Mouse (Mus musculus) layer of hippocampus, postnatal 36 days (tissue): Measurements from ENCODE around the gene Timeless. TPM values are rescaled to one million over a fixed set of nuclear protein-coding genes. Genes with fewer than 3 reads are reported as not detected.
"Not testable (repeated sequence)": the region's sequence is repeated elsewhere in the genome, so short reads cannot be mapped to it uniquely, and the experiment has no call there.

Experiments
- DNase-seq, 2 experiments: peaks; one replicate each; pipeline ENCODE4 v3.0.0; 2022
- total RNA-seq, 2 experiments: library from RNA; stranded (reverse); gene quantifications; 2 replicates each; pipeline ENCODE4 v1.2.3; 2021

The Timeless gene
- total RNA-seq, 2 experiments from 2014 or later = 7.8 to 8.4 TPM

DNA sequence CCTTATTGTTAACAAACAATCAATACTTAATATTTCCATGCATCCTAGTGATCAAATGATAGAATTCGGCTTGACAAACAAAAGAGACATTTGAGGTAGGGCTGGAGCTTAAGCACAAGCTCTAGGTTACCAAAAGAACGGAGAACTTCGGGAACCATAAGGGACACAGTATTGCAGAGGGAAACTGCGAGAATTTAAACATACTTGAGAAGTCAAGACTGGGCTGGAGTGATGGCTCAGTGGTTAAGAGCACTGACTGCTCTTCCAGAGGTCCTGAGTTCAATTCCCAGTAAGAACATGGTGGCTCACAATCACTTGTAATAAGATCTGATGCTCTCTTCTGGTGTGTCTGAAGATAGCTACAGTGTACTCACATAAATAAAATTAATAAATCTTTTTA lies 17.8 kb upstream of the Timeless start:
- not testable (repeated sequence) for DNase-seq

DNA sequence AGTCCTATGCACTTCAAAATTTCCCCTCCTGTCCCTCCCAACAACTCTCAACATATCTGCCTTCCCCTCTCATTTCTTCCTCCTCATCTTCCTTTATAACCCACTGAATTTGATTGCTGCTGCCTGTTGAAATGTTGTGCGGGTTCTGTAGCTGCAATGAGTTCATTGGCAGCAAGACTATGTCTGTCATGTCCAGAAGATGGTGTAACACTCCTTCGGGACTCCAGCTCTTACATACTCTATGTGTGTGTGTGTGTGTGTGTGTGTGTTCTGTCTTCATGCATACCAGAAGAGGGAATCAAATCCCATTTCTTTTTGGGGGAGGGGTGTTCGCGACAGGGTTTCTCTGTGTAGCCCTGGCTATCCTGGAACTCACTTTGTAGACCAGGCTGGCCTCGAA lies 16.9 kb upstream of the Timeless start:
- DNase-seq = no peak

DNA sequence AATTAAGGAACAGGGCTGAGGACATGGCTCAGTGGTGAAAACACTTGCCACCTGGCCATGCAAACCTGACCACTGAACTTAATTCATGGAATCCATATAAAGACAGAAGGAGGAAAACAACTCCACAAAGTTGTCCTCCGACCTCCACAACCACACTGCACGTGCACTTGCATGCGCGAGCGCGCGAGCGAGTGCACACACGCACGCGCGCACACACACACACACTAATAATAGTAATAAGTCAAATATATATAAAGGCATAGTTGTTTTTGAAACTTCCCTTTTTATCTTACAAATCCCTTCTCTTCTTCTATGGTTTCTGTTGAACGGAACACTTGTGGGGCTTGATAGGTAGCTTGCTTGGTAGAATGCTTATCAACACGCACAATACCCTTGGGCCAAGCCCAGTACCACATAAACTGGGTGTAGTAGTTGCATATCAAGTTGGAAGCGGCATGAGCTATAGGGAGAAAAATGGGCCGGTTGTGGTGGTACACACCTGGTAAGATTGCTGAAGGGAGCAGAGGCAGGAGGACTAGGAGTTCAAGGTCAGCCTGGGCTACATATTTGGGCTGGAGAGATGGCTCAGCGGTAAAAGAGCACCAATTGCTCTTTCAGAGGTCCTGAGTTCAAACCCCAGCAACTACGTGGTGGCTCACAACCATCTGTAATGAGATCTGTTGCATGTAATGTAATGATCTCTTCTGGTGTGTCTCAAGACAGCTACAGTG lies 13.3 kb upstream of the Timeless start:
- DNase-seq = no peak

DNA sequence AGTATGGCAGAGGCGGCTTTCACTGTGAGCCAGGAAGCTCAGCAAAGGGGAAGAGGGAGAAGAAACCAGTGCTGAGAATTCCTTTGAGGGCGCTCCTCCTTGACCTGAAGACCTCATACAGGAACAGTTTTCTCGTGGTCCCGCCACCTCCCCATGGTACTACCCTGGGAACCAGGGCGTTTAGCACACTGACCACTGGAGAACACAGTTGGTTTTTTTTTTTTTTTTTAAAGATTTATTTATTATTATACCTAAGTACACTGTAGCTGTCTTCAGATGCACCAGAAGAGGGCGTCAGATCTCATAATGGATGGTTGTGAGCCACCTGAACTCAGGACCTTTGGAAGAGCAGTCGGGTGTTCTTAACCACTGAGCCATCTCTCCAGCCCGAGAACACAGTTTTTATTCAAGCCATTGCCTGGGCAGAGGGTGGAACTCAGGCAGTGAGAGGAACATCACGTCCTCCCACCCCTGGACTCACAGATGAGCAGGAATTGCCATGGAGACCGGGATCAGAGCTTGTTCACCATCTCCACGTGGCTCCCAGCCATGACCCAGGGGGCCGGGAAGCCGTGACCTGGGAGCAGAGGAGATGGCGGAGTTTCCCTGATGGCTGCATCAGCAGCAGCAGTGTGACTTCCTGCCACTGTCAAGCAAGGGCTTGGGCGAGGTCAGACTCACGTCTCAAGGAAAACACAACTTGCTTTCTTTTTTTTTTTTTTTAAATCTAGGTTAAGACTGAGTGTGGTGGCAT lies 10.2 kb upstream of the Timeless start:
- no peak for DNase-seq

DNA sequence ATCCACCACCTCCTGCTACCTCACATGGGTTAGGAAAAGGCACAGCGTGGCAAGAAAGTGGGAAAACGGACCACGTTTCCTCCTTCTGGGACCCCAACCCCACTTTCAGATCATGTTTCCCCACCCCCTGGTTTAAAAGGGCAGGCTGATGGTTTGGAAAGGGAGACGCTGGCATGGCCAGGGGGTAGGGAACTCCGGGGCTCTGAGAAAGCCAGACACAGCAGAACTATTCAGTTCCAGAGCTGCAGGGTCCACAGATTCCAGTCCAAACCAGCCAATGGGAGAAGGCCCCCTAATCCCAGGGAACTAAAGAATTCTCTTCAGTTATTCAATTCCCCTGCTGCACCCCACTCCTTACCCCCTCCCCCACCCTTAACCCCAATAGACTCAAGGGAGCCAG lies 6.8 kb upstream of the Timeless start:
- no peak for DNase-seq

DNA sequence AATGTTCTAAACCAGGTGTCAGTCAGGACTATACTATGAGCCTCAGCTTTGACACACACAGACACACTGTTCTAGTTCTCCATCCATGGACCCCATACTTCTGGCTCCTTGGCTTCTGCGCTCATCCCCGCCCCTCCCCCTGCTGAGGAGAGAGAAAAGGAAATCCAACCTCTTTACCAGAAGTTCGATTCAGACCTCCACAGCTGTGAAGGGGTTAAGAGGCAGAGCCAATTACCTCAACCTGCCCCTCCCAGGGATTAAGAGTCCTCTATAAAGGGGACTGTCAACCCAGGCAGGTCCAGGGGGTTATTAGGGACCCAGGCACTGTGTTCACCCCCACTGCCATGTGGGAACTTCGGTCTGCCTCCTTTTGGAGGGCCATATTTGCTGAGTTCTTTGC lies 6.3 kb upstream of the Timeless start, which contains the start of gene Mip:
Gene Mip, plus strand, starts transcription at position 301 of the 400 bp plus-strand sequence.
- DNase-seq = no peak

DNA sequence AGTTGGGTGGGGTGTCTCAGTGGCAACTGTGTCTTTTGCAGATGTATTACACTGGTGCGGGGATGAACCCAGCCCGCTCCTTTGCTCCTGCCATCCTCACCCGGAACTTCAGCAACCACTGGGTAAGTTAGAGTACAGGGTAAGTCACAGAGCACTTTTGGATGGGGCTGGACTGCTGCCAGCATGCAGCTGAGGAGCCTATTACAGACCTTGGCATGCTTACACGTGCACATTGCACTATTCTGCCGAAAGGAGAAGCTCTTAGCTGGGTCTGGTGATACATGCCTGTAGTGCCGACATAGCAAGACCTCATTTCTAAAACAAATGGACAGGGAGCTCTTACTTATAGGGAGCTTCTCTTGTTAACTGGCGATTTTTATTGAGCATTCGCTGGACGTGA lies 4.3 kb upstream of the Timeless start:
- no peak for DNase-seq

DNA sequence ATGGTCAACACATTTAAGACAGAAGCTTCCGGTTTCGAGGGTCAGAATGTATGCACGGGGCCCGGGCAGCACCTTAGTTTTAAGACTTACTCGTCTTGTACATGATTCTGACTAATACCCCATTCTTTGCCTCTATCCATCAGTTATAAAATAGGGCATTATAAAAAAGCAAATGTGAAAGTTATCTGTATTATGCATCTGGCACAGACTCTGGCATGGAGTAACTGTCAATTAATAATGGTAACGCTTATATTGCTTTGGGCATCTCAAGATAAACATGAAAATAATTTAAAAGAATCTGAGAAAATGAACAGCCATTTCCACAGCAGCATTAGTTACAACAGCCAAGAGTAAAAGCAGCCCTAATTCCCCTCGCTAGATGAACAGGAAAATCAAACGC lies 3.9 kb upstream of the Timeless start:
- DNase-seq = no peak

DNA sequence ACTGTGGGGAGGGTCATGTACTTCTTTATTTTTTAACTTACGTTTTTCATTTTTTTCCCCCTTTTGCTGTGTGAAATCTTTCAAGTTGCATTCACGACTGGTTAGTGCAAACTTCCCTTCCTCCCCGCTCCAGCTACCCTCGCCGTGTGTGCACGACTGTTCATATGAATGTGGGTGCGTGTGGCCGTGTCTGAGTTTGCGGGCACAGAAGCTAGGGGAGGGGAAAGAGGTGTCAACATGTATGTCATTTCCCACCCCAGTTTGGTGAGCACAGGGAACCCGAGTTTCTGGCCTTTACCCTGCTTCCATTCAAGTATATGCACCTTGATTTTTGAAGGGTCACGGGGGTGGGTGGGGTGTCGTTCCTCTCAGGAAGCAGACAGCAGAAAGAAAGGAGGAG lies 1.3 kb upstream of the Timeless start:
- DNase-seq = no peak

DNA sequence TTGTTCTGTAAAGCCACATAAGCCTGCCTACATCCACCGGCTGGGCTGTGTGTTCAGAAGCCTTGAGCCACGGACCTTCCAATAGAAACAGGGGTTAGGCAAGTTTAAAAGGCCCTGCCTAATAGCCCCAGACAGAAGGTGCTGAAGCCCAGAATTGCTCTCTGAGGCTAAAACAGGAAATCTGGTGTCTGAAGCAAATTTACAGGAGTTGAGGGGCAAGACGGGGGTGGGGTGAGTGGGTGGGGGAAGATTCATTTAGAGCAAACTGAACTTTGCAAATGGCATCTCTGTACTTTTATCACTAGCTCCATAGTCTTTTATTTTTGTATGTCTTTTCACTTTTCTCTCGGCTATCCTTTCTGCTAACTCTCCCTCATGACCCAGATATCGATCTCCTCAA lies 719 bp upstream of the Timeless start:
- no peak for DNase-seq

DNA sequence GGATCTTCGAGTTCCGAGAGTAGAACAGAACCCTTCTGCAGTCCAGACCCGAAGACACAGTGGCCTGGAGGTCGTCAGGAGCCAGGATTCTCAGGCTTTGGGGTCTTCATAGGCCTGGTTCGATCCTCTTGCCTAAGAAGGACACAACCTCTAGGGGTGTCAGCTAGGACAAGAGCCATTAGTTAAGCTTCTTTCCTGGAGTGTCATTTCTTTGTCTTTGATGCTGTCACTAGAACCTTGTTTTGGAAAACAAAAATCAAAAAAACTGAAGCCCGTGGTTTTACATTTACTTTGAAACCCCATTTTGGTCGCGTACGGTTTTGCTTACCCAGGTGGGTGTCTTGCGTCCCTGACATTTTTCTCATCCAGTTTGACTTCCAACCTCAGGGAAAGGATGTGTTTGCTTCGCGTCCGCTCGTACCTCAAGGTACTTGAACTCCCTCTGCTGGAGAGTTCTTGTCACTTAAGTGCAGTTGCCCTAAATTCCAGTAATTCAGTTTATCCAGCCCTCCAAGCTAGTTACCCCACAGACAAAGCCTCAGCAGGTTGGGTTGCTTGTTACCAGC lies 638 bp downstream of the Timeless start:
- peak; percentile 31 to 39 for DNase-seq

- DNase-seq = no peak
Observed at GRCm38 (mm10) chr10:128236321-128236720, 4.5 kb downstream of the Timeless start.

DNA sequence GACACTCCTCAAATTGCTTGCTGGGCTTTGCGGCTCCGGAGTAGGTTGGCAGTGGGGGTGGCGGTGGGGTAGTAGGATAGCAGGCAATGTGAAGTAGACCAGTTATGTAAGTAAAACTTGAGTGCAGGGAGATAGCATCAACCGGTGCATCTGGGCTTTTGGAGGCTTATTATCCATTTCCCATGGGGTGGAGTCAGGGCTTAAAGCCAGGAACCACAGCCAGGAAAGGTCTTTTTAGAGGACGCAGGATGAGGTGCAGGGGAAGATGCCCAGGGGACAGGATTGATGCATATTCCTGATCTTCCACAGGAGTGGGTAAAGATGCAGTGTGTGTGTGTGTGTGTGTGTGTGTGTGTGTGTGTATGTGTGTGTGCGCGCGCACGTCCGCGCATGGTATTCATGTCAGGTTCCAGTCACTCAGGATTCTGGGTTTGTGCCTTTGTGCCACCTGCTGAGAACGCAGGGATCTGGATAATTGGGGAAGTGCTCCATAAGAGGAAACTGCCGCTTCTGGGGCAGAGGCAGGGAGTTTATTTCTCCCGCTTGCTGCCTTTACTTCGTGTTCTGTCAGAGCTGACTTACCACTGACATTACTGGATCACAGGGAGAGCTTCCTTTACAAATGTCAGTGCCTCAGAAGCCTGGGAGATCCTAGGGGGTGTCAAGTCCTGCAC lies 6.1 kb downstream of the Timeless start:
- no peak for DNase-seq

GRCm38 (mm10) chr10:128239140-128239539 lies 7.3 kb downstream of the Timeless start:
- DNase-seq = no peak

- DNase-seq = no peak
Observed at GRCm38 (mm10) chr10:128240131-128240530, 8.3 kb downstream of the Timeless start.

DNA sequence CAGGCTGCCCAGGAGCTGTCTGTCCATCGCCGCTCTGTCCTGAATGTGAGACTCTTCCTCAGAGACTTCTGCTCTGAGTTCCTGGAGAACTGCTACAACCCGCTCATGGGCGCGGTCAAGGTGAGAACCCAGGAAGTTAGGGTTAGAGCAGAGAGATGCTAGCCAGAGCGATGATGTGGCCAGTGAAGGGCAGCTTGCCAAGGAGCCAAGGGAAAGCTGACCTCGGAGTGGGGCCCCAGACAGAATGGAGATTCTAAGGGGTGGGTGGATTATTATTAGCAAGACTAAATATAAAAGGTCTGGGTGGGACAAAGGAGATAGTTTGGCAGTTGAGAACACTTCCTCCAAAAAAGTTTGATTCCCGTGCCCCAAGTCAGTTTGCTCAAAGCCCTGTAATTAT lies 11.4 kb downstream of the Timeless start:
- no peak for DNase-seq

DNA sequence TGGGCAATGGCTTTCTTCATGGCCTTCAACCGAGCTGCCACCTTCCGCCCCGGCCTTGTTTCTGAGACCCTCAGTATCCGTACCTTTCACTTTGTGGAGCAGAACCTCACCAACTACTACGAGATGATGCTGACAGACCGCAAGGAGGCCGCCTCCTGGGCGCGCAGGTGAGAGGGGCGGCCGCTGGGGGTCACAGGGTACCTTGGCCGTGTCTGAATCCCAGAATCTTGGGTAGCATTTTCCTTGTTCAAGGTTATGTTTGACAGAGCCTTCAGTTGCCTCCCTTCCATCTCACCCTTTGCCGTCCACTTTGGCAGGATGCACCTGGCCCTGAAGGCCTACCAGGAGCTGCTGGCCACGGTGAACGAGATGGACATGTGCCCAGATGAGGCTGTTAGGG lies 12.3 kb downstream of the Timeless start:
- DNase-seq = no peak

GRCm38 (mm10) chr10:128247020-128247732 lies 15.3 kb downstream of the Timeless start:
- no peak for DNase-seq

- DNase-seq = no peak
Observed at GRCm38 (mm10) chr10:128250565-128250964, 18.7 kb downstream of the Timeless start.

GRCm38 (mm10) chr10:128253677-128254255 lies 21.9 kb downstream of the Timeless start, which contains the start of gene Apon:
Apon (plus strand) TSS chr10:128254096.
- no peak for DNase-seq

GRCm38 (mm10) chr10:128255925-128256324 lies 24.1 kb downstream of the Timeless start:
- no peak for DNase-seq

- DNase-seq = no peak
Observed at GRCm38 (mm10) chr10:128256328-128256727, 24.5 kb downstream of the Timeless start.
